Mouse (Mus musculus) lung, postnatal 25 days (tissue): Measurements from ENCODE around the gene Bpifb9b.
A peak's percentile ranks its signal among the peaks of the same experiment; 100 is the strongest.
"Not testable (repeated sequence)": the region's sequence is repeated elsewhere in the genome, so short reads cannot be mapped to it uniquely, and the experiment has no call there.

ENCODE experiments used
- DNase-seq: peaks from one replicate; pipeline ENCODE4 v3.0.0; 2022; ENCODE audit warnings: low spot score

Bpifb9b gene

GRCm38 (mm10) chr2:154306927-154307326 lies at the start of gene Bpifb9b:
Bpifb9b (plus strand) TSS chr2:154307227.
- DNase-seq, result not testable (repeated sequence)

- not testable (repeated sequence) for DNase-seq
Observed at GRCm38 (mm10) chr2:154257554-154257953, 49.5 kb upstream of the Bpifb9b start, which contains the start of gene Bpifb9a. Bpifb9a (plus strand) TSS chr2:154257854.

- DNase-seq, result not testable (repeated sequence)
Observed at GRCm38 (mm10) chr2:154264397-154264796, 42.6 kb upstream of the Bpifb9b start.

- DNase-seq, result not testable (repeated sequence)
Observed at GRCm38 (mm10) chr2:154291866-154292265, 15.2 kb upstream of the Bpifb9b start.

- DNase-seq, result no peak
Observed at GRCm38 (mm10) chr2:154292833-154293232, 14.2 kb upstream of the Bpifb9b start.

- DNase-seq, result peak; percentile 31
Observed at GRCm38 (mm10) chr2:154294746-154295145, 12.3 kb upstream of the Bpifb9b start.

DNA sequence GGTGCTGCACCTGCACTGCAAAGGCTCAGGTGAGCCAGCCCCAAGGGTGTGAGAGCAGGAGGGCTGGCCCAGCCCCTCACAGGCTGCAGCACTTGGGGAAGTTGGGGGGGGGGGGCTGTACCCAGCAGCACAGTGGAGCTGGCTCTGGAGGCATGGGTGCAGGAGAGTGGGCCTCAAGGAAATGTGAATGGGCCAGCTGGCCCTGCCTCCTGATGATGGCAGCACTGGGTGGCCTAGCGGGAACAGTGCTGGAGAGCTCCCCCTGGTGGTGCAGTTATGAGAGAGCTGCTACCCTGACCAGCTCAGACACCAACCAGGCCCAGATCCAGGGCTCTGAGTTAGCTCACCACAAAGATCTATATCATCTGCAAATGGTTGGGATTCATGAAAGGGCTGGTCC lies 6.5 kb upstream of the Bpifb9b start:
- peak; percentile 72 for DNase-seq

DNA sequence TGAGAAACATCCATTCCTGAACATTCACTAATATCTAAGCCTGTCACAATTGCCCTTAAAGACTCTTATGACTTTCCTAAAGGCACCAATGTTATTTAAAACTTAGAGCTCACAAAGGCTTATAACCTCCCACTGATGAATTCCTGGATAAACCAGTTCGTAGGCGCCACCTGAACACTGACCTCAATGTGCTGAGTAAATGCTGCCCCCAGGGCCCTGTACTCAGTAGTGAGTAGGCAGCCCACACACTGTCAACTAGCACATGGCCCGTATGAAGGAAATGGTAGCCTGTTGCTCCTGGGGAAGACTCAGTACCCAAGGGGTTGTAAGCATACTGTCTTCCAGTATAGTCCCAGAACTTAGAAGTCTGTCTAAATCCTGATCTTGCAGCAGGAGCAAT lies 5.3 kb upstream of the Bpifb9b start:
- no peak for DNase-seq

DNA sequence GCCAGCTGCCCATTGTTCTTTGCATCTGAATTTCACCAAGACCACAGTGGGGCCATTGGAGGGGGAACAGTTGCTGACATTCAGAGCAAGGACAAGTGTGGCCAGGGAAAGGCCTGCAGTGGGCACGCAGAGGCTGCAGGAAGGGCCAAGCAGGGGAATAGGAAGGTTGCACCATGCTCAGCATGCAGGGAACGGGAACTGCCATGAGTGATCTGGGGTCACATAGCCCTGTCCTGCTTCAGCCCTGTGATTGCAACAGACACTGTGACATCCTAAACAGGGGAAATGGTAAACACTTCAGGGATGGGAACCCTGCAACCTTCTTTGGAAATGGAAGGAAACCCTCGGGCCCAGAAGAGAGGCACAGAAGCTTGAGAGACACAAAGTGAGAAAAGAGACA lies 2.4 kb upstream of the Bpifb9b start:
- not testable (repeated sequence) for DNase-seq

DNA sequence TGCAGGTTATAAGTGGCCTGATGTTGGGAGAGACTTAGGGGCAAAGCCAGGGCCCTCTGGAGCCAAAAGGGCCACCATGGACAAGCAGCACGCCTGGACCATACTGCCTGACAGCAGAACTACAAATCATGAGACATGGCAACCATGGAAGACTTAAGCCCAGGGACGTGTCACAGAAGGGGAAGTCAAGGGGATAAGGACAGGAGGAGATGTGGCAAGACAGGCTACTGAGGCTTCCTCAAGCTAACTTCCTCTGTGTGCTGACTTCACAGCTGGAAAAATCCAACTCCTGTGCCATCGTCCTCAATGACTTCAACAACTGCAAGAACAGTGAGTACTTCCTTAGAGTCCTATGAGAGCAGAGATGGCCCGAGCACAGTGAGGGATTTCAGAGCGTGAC lies 6.7 kb downstream of the Bpifb9b start:
- DNase-seq, result not testable (repeated sequence)

DNA sequence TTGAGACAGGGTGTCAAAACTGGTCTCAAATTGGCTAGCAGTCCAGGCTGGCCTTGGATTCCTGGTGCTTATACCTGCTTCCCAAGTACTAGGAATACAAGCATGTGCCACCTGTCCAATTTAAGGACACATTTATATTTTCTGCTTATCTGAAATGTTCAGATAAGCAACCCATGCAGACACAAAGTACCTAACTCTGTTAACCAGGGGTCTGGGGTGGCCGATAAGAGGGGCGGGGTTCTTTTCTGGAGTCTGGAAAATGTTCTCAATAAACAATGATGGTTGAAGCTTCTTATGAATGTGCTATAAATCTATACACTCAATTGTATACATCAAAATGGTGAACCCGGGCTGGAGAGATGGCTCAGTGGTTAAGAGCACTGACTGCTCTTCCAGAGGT lies 19.8 kb downstream of the Bpifb9b start:
- no peak for DNase-seq

DNA sequence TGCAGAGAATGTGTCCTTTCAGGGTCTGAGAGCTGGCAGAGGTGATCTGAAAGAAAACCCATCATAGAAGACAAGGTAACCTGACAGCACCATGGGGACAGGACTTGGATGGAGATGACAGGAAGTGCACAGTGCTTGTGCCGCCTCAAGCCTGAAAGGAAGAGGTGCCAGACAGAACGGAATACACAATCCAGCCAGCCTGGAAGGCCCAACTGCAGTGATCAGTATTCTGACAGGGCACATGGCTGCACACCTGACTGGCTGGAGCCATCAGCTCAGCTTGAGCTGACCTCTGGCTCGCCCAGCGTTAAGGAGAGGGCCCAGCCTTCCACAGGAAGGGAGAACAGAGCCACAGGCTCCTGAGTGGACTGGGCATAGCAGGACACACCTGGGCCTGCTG lies 28.5 kb downstream of the Bpifb9b start:
- DNase-seq, result no peak

DNA sequence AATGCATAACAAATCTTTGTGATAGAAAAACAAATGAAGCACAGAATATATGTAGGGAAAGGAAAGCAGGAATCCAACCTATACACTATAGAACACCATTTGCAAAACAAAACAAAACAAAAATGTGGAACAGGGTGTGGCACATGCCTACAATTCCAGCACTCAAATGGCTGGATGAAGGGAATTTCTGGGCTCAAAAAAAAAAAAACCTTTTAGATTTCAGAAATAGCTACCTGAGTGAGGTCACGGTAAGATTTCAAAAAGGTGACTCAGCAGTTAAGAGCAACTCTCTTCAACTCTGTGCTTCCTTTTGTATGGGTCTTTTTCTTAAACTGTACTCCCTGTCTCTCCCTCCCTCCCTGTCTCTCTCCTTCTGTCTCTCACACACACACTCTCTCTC lies 31.1 kb downstream of the Bpifb9b start:
- no peak for DNase-seq

DNA sequence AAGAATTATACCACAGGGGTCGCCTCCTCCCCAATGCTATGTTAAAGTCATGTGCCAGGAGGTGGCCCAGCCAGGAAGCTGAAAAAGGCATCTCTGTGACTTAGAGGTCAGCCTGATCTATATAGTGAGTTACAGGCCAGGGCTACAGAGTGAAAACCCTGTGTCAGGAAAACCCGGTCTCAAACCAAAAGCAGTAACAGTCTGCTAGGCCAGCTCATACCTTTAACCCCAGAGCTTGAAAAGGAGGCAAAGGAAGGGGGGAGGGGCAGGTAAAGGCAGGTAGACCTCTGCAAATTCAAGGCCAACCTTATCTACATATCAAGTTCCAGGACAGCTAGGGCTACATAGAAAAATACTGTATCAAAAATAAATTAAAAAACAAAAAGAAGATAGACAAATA lies 32.3 kb downstream of the Bpifb9b start:
- DNase-seq, result no peak

DNA sequence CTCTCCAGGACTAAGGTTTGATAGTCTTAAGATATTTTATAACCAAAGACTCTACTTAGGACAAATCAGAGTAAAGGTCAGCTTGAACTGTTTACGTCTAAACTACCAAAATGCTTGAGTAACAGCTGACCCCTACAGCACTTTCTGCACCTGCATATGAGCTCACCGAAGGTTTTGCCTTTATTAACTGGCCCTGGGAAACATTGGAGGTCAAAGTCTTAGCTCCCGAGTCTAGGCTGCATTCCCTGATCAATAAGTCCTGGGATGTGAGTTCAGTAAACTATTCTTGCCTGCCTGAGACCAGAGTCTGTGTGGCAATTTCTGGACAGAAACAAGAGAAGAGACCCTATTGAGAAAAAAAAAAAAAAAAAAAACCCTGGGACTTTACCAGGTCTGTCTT lies 41.1 kb downstream of the Bpifb9b start:
- no peak for DNase-seq

DNA sequence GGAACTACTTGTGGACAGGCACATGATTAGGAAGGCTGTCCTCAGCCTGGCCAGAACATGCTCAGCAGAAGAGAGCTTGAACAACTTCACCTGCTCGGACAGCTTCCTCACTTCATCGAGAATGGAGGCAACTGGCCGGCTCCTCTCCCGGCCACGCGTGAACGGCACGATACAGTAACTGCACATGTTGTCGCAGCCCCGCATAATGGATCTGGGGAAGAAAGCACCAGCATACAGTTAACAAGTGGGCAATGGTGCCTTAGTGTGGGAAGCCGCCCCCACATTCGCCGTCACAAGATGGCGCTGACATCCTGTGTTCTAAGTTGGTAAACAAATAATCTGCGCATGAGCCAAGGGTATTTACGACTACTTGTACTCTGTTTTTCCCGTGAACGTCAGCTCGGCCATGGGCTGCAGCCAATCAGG lies 47.0 kb downstream of the Bpifb9b start:
- DNase-seq, result not testable (repeated sequence)

DNA sequence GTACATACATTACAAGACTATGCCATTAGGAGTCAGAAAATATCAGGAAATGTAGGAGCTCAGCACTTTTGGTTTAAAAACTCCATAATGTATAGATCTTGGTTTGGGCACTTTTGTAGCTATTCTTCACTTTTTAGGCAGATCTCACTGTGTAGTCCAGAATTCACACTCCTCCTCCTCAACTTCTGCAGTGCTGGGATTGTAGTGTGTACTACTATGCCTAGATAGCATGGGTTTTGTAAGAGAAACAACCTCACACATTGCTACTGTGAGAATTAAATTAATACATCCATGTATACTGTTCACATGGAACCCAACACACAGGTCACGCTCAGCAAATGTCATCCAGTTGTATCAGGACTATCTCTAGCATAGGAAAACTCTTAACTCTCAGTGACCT lies 60.5 kb downstream of the Bpifb9b start:
- no peak for DNase-seq
